Mouse (Mus musculus) cortical plate, adult 2 months (tissue): Measurements from ENCODE around the gene Slc39a3.

Experiments used
- CTCF ChIP-seq: fragments of 200-500 bp; IDR thresholded peaks from 2 replicates; pipeline ENCODE4 v1.5.1; 2011; ENCODE audit warnings: mild to moderate bottlenecking, control low read depth, low read length; ENCODE audit not compliant: insufficient read depth; ENCODE audit errors: extremely low read depth
- POLR2A ChIP-seq: fragments of 200-500 bp; IDR thresholded peaks from 2 replicates; pipeline ENCODE4 v1.6.1; 2011; ENCODE audit warnings: mild to moderate bottlenecking, low read length, control low read depth; ENCODE audit not compliant: insufficient read depth; ENCODE audit errors: extremely low read depth

- TF ChIP-seq CTCF = no peak
- no peak for TF ChIP-seq POLR2A
Observed at GRCm38 (mm10) chr10:81026857-81027256, 10.4 kb downstream of the Slc39a3 start.
